Mouse (Mus musculus): Measurements from ENCODE around the gene Ctdsp2.

Gene Ctdsp2

DNA sequence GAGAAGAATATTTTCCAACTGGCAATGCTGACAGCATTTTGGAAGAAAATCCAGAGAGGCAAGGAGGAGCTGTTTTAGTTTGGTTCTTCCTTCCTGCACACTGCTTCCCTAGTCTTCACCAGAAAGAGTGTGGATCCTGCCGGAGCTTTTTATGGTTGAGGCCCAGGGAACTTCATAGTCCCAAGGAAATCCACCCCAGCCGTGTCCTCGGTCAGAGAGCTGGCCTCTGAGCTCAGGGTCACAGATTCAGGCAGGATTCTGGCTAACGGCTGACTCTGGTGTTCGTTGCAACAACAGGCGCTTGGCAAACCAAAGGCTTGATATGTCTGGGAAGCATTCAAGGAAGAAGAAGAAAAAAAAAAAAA is 15.6 kb upstream of the Ctdsp2 start:
- no peak for DNase-seq (ENCODE audit: low spot score in 2 of 2)

DNA sequence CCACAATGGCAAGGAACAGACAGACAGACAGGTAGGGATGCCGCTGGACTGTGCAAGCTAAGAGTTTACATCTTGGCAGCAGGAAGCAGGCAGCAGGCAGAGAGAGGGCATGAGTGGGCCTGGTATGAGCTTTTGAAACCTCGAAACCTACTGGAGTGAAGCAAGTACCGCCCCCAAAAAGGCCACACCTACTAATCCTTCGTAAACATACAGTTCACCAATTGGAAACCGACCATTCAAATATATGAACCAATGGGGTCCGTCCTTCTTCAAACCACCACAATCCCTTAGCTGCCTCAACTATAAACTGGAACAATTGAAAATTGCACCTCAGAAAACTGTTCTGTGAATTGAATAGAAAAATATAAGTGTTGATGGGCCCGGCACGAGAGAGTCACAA is 14.7 kb upstream of the Ctdsp2 start:
- no peak for DNase-seq (ENCODE audit: low spot score in 2 of 2)

DNA sequence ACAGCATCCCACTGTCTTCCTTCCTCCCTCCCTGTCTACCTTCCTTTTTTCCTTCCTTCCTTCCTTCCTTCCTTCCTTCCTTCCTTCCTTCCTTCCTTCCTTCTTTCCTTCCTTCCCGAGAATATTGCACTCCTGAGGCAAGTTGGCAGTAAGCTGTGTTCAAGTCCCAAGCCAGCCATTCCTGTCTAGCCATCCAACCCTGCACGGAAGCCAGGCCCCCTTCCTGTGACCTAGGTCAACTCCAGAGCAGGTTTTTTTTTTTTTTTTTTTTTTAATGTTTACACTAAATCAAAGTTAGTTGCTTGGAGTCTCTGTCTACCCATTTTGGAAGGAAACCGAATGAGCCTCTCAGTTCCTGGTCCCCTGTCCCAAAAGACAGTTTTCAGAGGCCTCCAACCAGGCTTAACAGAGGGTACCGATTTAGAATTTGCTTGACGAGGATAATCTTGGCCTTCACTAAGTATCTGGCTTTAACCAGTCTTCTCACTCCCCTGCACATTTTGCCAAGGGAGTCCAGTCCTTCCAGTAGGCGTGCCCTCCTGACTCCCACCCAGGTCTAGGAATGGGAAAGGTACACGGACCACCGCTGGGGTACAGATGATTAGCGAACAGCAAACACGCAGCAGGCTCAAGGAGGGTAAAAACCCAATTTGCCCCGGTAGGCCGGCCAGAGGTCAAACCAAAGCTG is 7.0 kb upstream of the Ctdsp2 start:
- DNase-seq (ENCODE audit: low spot score in 2 of 2), result no peak

DNA sequence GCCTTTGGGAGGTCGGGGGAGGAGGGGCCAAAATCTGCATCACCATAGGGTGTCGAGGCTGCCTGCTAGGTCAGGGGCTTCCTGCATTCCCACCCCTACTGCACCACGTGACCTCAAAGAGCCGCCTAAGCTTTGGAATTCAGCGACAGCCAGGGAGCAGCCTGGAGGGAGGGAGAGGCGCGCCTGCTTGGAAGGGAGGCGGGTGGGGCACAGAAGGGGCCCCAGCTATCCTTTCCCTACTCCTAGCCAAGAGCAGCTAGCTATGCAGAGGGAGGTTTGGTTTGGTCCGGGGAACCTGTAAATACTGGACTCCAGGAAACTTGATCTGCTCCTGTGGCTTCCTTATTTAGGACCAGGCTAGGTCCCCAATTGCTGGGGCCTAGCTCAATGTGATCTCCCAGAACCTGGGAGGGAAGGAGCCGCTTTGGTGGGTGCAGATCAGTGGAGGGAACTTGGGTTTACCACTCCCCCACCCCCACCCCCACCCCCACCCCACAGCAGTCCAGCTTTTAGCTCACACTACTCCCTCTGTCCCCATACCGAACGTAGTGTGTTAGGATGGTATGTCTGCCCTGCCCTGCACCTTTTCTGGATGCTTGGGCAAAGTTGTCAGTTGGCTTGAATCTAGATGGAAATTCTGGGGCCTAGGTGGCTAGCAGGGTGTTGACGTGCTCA is 6.3 kb upstream of the Ctdsp2 start:
- DNase-seq (ENCODE audit: low spot score in 2 of 2), result no peak

DNA sequence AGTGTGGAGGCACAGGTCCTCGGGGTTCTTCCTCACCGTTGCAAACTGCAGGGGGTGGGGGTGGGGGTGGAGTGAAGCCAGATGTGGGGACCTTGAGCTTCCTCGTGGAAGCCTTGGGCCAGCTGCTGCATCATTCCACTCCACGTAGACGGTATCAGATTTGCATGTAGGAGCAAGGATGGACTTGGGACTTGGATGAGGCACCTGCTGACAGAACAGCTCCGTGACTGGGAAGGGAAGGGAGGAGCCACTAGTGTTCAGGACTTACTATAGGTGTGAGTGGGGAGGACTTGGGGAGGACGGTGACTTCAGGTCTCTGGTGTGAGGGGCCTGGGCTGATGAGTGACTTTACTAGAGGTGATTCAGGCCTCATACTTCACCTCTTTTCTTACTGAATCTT is 5.5 kb upstream of the Ctdsp2 start:
- DNase-seq (ENCODE audit: low spot score in 2 of 2), result no peak

DNA sequence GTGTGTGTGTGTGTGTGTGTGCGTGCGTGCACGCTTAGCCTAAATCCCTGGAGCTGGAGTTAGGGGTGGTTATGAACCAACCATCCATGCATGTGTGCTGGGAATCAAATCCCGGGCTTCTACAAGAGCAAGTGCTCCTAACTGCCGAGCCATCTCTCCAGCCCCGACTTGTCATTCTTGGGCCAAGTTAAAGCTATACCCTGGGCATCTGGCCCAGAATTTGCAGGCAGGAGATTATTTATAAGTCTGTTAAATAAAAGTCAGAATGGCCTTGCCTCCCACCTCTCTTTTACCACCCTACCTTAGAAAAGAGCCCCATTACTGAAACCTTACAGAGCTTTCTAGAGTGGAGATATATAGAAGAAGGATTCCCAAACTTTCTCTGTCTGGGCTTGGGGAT is 2.8 kb upstream of the Ctdsp2 start:
- DNase-seq (ENCODE audit: low spot score in 2 of 2), result no peak

DNA sequence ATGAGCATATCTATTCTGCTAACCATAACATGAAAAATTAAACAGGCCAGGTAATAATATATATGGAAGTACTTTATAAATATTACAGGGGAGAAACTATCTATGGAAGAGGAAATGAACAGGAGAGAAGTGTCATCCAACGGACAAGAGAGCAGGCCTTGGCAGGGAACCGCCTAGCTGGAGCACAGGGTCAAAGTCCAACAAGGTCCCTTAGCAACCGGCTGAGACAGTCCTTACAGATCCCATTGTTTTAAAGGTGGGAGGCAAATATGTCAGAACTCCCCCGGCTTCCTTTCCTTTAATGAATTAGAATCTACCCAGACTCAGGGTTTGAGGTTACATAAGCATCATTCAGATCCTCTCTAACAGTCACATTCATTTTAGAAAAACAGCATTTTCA is 1.4 kb upstream of the Ctdsp2 start:
- no peak for DNase-seq (ENCODE audit: low spot score in 2 of 2)

DNA sequence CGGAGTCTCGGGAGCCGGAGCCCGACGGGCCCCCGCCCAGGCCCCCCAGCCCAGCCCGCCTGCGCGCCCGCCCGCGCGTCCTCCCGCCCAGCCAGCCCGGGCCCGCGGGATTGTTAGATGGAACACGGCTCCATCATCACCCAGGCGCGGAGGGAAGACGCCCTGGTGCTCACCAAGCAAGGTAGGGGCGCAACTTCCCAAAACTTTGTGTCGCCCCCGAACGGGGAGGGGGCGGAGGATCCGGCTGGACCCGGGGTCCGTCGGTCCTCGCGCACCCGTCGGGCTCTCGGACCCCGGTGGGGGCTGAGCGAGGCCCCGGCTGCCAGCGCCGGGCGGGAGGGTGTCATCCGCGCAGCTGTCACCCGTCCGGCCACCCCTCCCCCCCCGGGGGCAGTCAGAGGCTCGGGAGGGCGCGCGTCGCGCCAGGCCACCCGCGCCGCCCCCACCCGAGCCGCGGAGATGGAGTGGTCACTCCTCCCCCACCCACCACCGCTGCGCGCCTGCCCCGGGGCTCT is 661 bp downstream of the Ctdsp2 start:
- DNase-seq (ENCODE audit: low spot score in 2 of 2), result peak in 1 of 2 experiments; percentile 43

DNA sequence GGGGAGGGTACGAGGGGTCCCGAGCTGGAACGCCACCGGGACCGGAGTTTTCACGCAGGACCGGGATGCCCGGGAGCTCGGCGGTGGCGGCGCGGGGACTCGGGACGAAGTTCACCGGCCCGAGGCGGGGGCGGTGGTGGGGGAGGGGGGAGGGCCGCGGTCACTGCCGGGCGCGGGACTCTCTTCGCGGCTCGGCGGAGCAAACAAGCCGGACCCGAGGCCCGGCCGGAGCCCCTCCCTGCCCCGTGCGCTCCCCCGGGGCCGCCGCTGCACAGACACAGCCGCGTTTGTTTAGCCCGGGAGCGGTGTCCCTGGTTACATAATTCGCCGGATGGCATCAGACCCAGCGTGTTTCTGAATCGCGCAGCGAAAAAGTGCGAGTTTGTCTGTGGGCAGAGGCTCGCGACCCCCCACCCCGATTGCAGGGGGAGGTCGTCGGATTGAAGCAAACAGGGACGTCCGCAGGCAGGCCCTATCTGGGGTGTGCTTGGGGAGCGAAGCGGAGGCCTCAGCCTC is 1.2 kb downstream of the Ctdsp2 start:
- peak in 1 of 2 experiments; percentile 40 for DNase-seq (ENCODE audit: low spot score in 2 of 2)

DNA sequence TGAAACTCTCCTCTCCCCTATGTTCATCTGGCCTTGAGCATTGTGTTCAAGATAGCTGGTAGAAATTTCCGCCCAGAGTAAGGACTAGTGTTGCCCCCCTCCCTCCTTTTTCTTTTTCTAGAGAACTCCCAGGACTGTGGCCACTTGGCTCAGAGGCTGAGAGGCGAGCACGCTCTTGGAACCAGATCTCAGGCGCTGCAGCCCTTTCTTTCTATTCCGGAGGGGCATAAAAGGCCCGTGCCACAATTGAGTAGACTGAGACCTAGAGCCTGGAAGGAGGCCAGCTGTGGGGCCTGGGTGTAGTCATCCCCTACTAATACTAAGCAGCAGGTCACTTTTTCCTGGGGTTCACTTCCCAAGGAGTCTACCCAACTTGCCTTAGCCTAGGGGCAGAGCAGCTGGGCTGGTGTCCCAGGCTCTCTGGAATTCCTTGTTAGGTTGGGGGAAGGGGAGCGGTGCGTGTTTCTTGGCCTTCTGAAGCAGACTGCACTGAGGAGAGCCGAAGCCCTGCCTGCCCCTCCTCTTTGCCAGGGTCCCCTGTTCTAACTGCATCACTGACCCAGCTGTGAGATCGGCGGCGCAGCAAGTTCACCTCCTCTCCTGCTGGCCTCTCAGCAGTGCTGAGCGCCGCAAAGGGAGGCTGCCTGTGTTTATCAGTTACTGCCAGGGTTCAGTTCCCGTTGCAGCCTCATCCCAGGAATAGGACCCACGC is 1.9 kb downstream of the Ctdsp2 start:
- peak in 1 of 2 experiments; percentile 48 for DNase-seq (ENCODE audit: low spot score in 2 of 2)

DNA sequence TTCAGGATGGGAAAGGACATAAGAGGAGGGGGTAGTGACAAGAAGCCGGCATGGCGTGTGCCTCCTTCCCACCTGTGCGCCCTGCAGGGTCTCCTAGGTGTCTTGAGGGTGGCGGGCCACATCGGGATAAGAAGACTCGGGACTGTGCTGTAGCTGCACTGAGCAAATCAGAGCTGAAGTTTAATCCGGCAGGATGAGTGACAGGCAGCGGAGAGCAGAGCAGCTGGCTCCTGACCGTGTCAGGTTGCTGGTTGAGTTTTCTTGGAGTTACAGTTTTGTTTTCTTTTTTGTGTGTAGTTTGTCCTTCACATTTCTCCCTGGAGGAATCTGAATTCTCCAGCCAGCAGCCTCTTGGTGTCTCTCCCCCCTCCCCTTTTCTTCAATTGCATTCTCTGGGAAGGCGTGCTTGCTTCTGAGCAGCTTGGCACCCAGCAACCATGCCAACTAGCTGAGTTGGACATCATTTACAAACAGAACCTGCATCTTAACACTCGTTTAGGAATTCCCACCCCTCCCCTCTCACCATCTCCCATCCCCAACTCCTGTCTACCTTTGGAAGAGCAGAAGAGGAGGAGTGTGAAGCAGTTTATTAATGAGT is 2.5 kb downstream of the Ctdsp2 start:
- DNase-seq (ENCODE audit: low spot score in 2 of 2), result no peak

DNA sequence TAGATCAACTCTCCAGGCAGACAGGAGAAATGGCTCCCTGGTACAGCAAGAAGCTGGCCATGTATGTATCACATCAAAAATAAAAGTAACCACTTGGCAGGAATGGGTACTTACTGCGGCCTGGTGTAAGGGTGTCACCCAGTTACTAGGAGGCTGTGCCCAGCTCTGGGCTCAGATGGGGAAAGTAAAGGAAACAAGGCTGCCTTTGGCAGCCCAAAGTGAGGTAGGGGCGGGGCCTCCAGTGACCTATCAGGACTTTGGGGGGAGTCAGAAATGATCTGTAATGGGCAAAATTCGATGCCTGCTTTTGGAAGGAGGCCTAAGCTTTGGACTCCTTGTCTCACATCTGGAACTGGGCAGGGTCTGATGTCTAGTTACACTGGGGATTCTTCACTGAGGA is 3.2 kb downstream of the Ctdsp2 start:
- no peak for DNase-seq (ENCODE audit: low spot score in 2 of 2)

DNA sequence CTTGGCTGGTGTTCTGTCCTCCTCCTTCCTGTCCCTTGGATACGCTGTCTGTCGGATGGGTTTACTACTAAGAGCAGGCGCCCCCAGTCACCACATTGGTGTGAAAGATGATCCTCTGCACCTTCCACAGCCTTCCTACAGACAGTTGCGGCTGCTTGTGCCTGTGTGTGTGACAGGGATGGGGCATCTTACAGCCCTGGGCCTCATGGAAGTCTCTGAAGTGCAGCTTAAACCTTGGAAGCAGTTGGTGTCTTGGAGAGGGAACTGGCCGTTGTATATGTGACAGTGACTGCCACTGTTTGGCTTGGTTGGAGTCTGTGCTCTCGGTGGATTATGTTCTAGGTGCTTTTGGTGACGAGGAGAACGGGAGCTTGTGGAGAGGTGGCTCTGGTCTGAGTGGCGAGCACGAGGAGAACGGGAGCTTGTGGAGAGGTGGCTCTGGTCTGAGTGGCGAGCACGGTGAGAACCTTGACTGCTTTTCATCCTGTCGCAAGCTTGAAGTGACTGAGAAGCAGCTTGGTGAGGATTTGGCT is 4.7 kb downstream of the Ctdsp2 start:
- DNase-seq (ENCODE audit: low spot score in 2 of 2), result no peak

DNA sequence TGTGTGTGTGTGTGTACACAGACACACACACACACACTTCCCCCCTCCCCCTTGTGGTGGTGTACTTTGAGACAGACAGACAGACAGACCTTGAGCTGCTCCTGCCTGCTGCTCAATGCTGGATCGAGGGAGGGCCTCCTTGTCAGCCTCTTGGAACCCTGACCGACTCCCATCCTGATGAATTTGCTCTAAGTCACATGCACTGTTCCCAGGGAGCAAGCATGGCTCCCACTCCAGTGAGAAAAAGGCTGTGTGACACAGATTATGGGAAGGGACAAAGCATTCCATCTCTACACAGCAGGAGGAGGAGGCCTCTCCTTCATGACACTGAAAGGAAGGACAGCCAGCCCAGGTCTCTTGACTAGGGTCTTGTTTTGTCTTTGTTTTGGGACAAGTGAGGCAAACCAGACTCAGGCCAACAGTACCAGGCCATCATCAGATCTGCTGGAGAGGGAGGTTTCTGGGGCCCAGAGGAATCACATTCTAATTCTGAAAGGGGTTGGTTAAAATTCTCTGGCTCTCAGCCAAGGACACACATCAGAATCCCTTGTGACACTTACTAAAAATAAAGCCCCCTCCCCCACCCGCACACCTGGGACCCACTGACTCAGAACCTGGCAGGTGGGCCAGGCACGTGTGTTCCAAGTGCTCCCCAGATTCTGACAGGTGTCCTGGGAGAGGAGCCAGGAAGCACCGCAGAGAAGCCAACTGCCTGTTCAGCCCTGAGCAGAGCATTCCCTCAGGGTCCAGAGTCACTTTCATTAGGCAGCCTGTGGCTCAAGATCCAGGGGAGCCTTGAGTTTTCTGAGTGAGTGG is 5.9 kb downstream of the Ctdsp2 start:
- no peak for DNase-seq (ENCODE audit: low spot score in 2 of 2)

DNA sequence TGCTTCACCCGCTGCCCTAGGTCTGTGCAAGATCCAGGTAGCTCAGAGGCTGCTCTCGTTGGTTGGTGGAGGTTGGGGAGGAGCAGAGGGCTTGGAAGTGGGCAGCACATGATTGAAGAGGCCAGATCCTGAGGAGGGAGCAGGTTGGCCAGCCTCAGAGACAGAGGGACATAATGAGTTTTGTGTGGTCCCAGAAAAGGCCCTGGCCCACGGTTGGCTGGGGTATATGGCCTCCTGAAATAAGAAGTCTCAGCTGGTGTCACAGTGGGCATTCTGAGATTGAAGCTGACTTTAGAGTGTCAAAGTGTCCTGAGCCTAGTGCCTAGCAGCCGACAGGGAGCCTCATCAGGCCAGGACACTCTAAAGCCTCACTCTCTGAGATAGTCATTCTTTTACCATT is 6.6 kb downstream of the Ctdsp2 start:
- DNase-seq (ENCODE audit: low spot score in 2 of 2), result no peak

DNA sequence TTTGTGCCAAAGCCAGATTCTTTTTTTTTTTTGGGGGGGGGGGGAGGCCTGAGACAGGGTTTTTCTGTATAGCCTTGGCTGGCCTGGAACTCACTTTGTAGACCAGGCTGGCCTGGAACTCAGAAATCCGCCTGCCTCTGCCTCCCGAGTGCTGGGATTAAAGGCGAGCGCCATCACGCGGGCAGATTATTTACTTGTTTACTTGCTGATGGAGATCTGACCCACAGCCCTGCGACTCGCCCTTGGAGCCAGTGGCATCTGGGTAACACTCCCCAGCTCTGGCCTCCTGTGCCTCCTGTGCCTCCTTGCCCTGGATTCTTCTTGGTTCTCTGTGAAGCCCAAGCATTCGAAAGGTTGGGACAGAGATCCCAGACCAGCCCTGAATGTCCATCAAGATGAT is 7.1 kb downstream of the Ctdsp2 start:
- no peak for DNase-seq (ENCODE audit: low spot score in 2 of 2)

DNA sequence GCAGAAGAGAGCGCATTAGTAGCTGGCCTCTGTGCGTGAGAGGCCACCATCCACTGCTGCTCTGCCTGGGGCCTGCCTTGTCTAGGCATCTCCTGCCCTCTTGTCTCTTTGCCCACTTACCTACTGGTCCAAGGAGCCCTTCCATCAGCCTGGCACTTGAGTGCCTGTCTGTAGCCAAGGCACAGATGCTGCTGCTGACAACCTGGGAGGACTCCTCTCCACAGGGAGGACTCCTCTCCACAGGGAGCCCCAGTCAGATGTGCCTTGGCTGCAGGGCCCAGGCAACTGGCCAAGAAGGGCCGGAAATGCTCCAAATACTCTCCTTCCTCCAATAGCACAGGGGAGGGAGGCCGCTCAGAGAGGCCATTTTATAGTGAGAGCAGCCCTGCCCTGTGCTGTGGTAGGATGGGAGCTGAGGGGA is 8.0 kb downstream of the Ctdsp2 start:
- peak in 1 of 2 experiments; percentile 46 for DNase-seq (ENCODE audit: low spot score in 2 of 2)

DNA sequence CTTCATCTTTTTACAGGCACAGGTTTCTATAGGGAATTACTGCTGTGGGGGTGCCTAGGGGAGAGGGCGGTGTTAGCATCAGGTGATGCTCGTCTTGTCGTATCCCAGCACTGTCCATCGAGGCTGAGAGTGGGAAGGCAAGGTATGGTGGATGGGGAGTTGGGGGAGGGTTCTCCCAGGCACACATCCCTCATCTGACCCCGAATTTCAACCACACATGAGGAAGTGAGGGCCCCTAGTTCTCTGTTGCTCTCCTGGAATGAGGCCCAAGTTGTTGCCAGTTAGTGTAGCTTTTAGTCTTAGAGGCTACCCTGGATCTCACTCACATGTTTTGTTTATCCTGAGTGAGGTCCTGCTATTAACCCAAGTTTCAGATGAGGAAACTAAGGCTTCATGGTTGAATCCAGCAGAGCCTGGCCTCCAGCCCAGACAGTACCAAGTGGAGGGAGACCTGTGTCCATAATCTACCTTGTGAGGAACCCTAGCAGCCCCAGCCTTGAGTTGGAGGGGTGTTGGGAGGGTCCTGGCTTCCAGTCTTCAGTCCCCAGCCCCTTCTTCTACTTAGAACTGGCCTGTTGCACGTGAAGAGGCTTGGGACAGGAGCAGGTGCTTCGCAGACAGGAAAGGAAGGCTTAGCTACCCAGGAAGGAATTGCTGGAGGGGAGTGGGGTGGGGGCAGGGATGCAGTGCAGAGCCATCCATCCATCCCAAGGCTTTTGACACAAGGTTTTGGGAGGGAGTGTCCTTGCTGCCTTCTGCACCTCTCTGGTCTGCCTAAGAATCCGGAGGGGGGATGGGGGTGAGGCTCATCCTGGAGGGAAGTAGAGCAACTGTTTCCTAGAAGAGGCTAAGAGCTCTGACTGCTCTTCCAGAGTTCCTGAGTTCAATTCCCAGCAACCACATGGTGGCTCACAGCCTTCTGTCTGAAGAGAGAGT is 8.9 kb downstream of the Ctdsp2 start:
- no peak for DNase-seq (ENCODE audit: low spot score in 2 of 2)

DNA sequence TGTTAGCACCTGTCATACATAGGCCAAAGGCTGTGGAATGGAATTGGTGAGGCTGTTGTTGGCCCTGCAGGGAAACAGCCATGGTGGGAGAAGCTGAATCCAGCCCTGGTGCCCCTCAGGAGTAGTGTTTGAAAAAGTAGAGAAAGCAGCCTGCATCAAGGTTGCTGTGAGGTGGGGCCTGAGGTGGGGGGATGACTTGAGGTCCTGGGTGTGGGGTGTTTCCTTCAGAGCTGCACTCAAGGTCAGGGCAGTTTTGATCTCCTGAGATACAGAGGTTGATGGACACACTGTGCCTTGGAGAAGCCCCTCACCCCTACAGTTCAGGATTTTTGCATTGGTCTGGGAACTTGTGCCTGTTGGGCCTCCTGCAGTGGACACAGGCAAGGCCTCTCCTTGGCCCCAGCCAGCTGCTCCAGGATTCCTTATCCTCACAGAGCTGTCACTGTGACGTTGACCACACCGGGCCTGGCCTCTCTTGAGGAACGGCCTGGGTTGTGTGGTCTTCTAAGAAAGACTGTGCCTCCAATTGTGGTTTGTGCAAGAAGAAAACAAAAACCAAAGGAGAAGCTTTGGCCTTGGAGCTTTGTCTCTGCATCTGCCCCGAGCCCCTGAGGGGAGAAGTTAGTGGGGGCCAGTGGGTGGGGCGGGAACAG is 10.1 kb downstream of the Ctdsp2 start:
- no peak for DNase-seq (ENCODE audit: low spot score in 2 of 2)
